Mouse (Mus musculus) liver, embryonic 13.5 days (tissue): ENCODE data around the gene Stx2. TPM values are rescaled to one million over a fixed set of nuclear protein-coding genes. Genes with fewer than 3 reads are reported as not detected.

Source experiments
- ATAC-seq: fragments of 200-750 bp; cut with Nextera tagmentation; 2 replicates; pipeline ENCODE4 v1.8.0; 2017; ENCODE audit warnings: low read depth, mild to moderate bottlenecking, moderate number of reproducible peaks, moderate library complexity
- DNase-seq: peaks from one replicate; pipeline ENCODE4 v3.0.0; 2022
- H3K27ac ChIP-seq: fragments of 300-500 bp; sonication (generic); 2 replicates; pipeline ENCODE4 v1.5.1; 2015; ENCODE audit warnings: moderate library complexity, mild to moderate bottlenecking, inconsistent platforms
- H3K27me3 ChIP-seq: fragments of 300-500 bp; sonication (generic); 2 replicates; pipeline ENCODE4 v1.6.1; 2015; ENCODE audit warnings: mild to moderate bottlenecking, inconsistent platforms
- H3K36me3 ChIP-seq: fragments of 300-500 bp; sonication (generic); 2 replicates; pipeline ENCODE4 v1.6.1; 2015; ENCODE audit warnings: mild to moderate bottlenecking, inconsistent platforms
- H3K4me1 ChIP-seq: fragments of 300-500 bp; sonication (generic); replicated peaks from 2 replicates; pipeline ENCODE4 v1.6.1; 2015; ENCODE audit warnings: inconsistent platforms
- H3K4me2 ChIP-seq: fragments of 300-500 bp; sonication (generic); 2 replicates; pipeline ENCODE4 v1.6.1; 2015; ENCODE audit warnings: inconsistent platforms, mild to moderate bottlenecking, moderate library complexity
- H3K4me3 ChIP-seq: fragments of 300-500 bp; sonication (generic); replicated peaks from 2 replicates; pipeline ENCODE4 v1.5.1; 2015; ENCODE audit warnings: mild to moderate bottlenecking, inconsistent platforms
- H3K9ac ChIP-seq: fragments of 300-500 bp; sonication (generic); 2 replicates; pipeline ENCODE4 v1.6.1; 2015; ENCODE audit warnings: mild to moderate bottlenecking, inconsistent platforms
- H3K9me3 ChIP-seq: fragments of 300-500 bp; sonication (generic); replicated peaks from 2 replicates; pipeline ENCODE4 v1.6.1; 2016; ENCODE audit warnings: inconsistent platforms
- WGBS: fragments of 180-500 bp; shearing (Covaris S2); methylation state at CpG from one replicate; pipeline ENCODE4 v1.1.7; 2015; ENCODE audit not compliant: insufficient replicate concordance; 5-methylcytosine and 5-hydroxymethylcytosine counted together
- polyA plus RNA-seq: library from polyadenylated mRNA; unstranded; fragments of >200 nt; fragmentation: Nextera tagmentation; extraction: Ambion mirVana; gene quantifications from 2 replicates; pipeline ENCODE4 v1.2.1, GENCODE M21; 2015

The Stx2 gene
- polyA plus RNA-seq, 1 experiment from 2014 or later: 78.6 TPM

GRCm38 (mm10) chr5:128951472-128951871 is 56.9 kb downstream of the Stx2 start:
- no peaks in the 10 kb centered on the region; the same call in 1 of the 2 replicates for H3K4me1 ChIP-seq
- no peak overlapping the region for H3K27ac ChIP-seq
- ATAC-seq: no peak
- no peak overlapping the region for H3K4me3 ChIP-seq
- H3K9ac ChIP-seq: no peak overlapping the region
- no peaks in the 10 kb centered on the region for H3K9me3 ChIP-seq
- H3K27me3 ChIP-seq: peaks cover 28% of the 10 kb centered on the region
- no peak for DNase-seq
- no peaks in the 10 kb centered on the region for H3K36me3 ChIP-seq
- H3K4me2 ChIP-seq: no peak overlapping the region
- 40% methylated on average over 4 of the region's 4 CpGs for WGBS

DNA sequence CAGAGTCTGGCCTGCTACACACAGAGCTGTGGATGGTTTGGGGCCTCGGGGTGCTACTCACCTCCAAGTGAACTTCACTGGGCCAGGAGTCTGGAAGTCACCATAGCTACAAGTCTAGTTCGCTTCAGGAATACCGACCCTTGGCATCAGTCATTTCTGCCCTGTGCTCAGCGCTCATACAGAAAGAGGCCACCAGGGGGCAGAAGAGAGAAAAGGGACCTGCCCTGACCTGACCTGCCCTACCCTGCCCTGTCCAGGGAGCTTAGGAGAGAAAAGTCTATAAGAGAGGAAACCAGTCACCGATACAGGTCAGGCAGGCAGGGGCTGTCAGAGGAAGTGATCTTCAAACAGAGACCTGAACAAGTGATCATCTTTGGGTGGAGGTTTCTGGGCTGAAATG is 61.3 kb downstream of the Stx2 start:
- Histone ChIP-seq H3K27ac (no peak overlapping the region), H3K4me2 (no peak overlapping the region), H3K4me1 (no peaks in the 10 kb centered on the region), H3K9me3 (no peaks in the 10 kb centered on the region), H3K27me3 (peaks cover 7% of the 10 kb centered on the region), H3K4me3 (no peak overlapping the region), H3K36me3 (no peaks in the 10 kb centered on the region), H3K9ac (no peak overlapping the region)
- WGBS: 63% methylated on average over 5 of the region's 5 CpGs
- no peak for DNase-seq
- no peak for ATAC-seq

GRCm38 (mm10) chr5:128940436-128940835 is 67.9 kb downstream of the Stx2 start:
- no peaks in the 10 kb centered on the region for H3K27me3 ChIP-seq
- DNase-seq (no peak), ATAC-seq (no peak)
- H3K4me1 ChIP-seq: no peaks in the 10 kb centered on the region
- H3K4me2 ChIP-seq: no peak overlapping the region
- H3K27ac ChIP-seq: no peak overlapping the region
- no peak overlapping the region for H3K4me3 ChIP-seq
- no peak overlapping the region for H3K9ac ChIP-seq
- H3K36me3 ChIP-seq: no peaks in the 10 kb centered on the region
- H3K9me3 ChIP-seq: no peaks in the 10 kb centered on the region
- 55% methylated on average over 10 of the region's 10 CpGs for WGBS

DNA sequence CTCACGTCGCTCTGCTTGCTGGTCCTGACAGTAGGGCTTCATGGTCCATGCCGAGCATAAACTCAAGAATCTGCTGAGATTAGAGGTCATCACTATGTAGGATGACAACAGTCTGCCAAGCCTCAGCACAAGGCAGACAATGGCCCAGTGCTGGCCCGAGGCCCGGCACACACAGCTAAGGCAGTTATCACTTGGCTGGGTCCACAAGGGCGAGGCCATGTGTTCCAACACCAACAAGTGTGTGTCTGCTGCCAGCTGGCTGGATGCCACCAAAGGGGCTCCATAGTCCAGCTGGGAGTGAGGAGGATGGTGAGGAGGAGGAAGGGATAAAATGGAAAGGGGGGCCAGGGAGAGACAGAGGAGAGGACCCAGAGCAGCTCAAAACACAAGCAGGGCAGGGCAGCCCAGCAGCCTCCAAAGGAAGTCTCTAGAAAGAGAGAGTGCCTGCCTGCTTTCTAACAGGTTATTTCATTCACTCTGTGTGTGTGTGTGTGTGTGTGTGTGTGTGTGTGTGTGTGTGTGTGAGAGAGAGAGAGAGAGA is 72.9 kb downstream of the Stx2 start:
- Histone ChIP-seq H3K27ac (no peak overlapping the region), H3K9ac (no peak overlapping the region), H3K27me3 (no peaks in the 10 kb centered on the region), H3K4me1 (no peaks in the 10 kb centered on the region), H3K4me3 (no peak overlapping the region), H3K9me3 (no peaks in the 10 kb centered on the region), H3K36me3 (no peaks in the 10 kb centered on the region), H3K4me2 (no peak overlapping the region)
- 70% methylated on average over 6 of the region's 6 CpGs for WGBS
- ATAC-seq (no peak), DNase-seq (no peak)

Other genes starting within 250 kb of the Stx2 start
- not detected in 2 replicates for gene Rimbp2, start 55.1 kb downstream of the Stx2 start, polyA plus RNA-seq
- 634 and 723 TPM in 2 replicates for gene Ran, start 11.5 kb upstream of the Stx2 start, polyA plus RNA-seq
- gene Adgrd1, start 88.2 kb upstream of the Stx2 start, polyA plus RNA-seq: 0.02 TPM in 2 replicates